Mouse (Mus musculus): ENCODE measurements around the gene Nog. TPM values are rescaled to one million over a fixed set of nuclear protein-coding genes. Genes with fewer than 3 reads are reported as not detected.

Gene Nog
- total RNA-seq, 2 experiments from 2014 or later: 0.25 to 0.44 TPM

- intact Hi-C loops (cut with DNase I): no loop called here
- no peak for DNase-seq (ENCODE audit: low spot score)
These were observed 4.6 kb downstream of the Nog start for GRCm38 (mm10) chr11:89297521-89297920.

GRCm38 (mm10) chr11:89269809-89270361 lies 32.2 kb downstream of the Nog start:
- intact Hi-C loops (cut with DNase I): no loop called here
- DNase-seq (ENCODE audit: low spot score): no peak

GRCm38 (mm10) chr11:89267520-89267919 lies 34.6 kb downstream of the Nog start:
- intact Hi-C loops (cut with DNase I): no loop called here
- no peak for DNase-seq (ENCODE audit: low spot score)

- intact Hi-C loops (cut with DNase I): no loop called here
- no peak for DNase-seq (ENCODE audit: low spot score)
These were observed 37.1 kb downstream of the Nog start for GRCm38 (mm10) chr11:89265080-89265479.

- no peak for DNase-seq (ENCODE audit: low spot score)
- intact Hi-C loops (cut with DNase I): no loop called here
These were observed 42.7 kb downstream of the Nog start for GRCm38 (mm10) chr11:89259338-89259915.

- intact Hi-C loops (cut with DNase I): no loop called here
These were observed 44.2 kb downstream of the Nog start for GRCm38 (mm10) chr11:89257893-89258292.

GRCm38 (mm10) chr11:89253973-89254372 lies 48.2 kb downstream of the Nog start:
- intact Hi-C loops (cut with DNase I): no loop called here
- DNase-seq (ENCODE audit: low spot score): no peak

More at GRCm38 (mm10) chr11:89257893-89258292, 44.2 kb downstream of the Nog start:
- no peak for DNase-seq (ENCODE audit: low spot score)

Other genes with a start within 250 kb of the Nog start
- gene Dgke, start 235.5 kb downstream of the Nog start, total RNA-seq (2021): 10 to 100 TPM in 1 of 2 experiments, 1 to 10 TPM in 1; 9.4 to 10.6 TPM
- not detected for gene Gm525, start 228.5 kb downstream of the Nog start, total RNA-seq (2021)

All from heart, postnatal 25 days (tissue).